Mouse (Mus musculus): Measurements from ENCODE around the gene Ntsr1. TPM values are rescaled to one million over a fixed set of nuclear protein-coding genes. Genes with fewer than 3 reads are reported as not detected.

Gene Ntsr1
- polyA plus RNA-seq, 1 experiment from 2014 or later, result 0.82 TPM

- no peaks in the 10 kb centered on the region for H3K36me3 ChIP-seq
- H3K9me3 ChIP-seq, result no peaks in the 10 kb centered on the region
- ATAC-seq (ENCODE audit: low FRiP score), result no peak
- no peak overlapping the region for H3K4me3 ChIP-seq
- WGBS, result 71% methylated on average over 4 of the region's 4 CpGs
- H3K9ac ChIP-seq, result no peak overlapping the region
- H3K4me1 ChIP-seq (replicated peaks), result peaks cover 35% of the 10 kb centered on the region
- no peak overlapping the region for H3K4me2 ChIP-seq
- H3K27ac ChIP-seq, result no peak overlapping the region
- H3K27me3 ChIP-seq, result peaks cover 13% of the 10 kb centered on the region; the same call in 1 of the 2 replicates
These were observed 33.5 kb downstream of the Ntsr1 start for GRCm38 (mm10) chr2:180533237-180533636.

GRCm38 (mm10) chr2:180543675-180544074 is 43.9 kb downstream of the Ntsr1 start:
- H3K9ac ChIP-seq, result no peak overlapping the region
- H3K27me3 ChIP-seq, result no peaks in the 10 kb centered on the region
- no peaks in the 10 kb centered on the region for H3K36me3 ChIP-seq
- H3K27ac ChIP-seq, result no peak overlapping the region
- H3K4me2 ChIP-seq, result no peak overlapping the region
- no peaks in the 10 kb centered on the region for H3K9me3 ChIP-seq
- no peak overlapping the region for H3K4me3 ChIP-seq
- peaks cover 14% of the 10 kb centered on the region for H3K4me1 ChIP-seq (replicated peaks)
- no peak for ATAC-seq (ENCODE audit: low FRiP score)
- 88% methylated on average over 2 of the region's 2 CpGs for WGBS

GRCm38 (mm10) chr2:180545046-180545445 is 45.3 kb downstream of the Ntsr1 start:
- H3K9me3 ChIP-seq, result no peaks in the 10 kb centered on the region
- H3K4me2 ChIP-seq, result no peak overlapping the region
- no peak overlapping the region for H3K9ac ChIP-seq
- 86% methylated on average over 18 of the region's 18 CpGs for WGBS
- H3K36me3 ChIP-seq, result no peaks in the 10 kb centered on the region
- H3K27me3 ChIP-seq, result no peaks in the 10 kb centered on the region
- H3K27ac ChIP-seq, result no peak overlapping the region
- H3K4me3 ChIP-seq, result no peak overlapping the region
- no peak for ATAC-seq (ENCODE audit: low FRiP score)
- peaks cover 14% of the 10 kb centered on the region for H3K4me1 ChIP-seq (replicated peaks)

- Histone ChIP-seq H3K4me2 (0 out of 2 replicates have a peak overlapping the region, but pooled peaks have one; percentile 20), H3K4me3 (no peak overlapping the region), H3K27me3 (no peaks in the 10 kb centered on the region), H3K27ac (peak overlapping the region; percentile 31; the same call in 1 of the 2 replicates), H3K9ac (peak overlapping the region; percentile 40; the same call in 1 of the 2 replicates), H3K36me3 (no peaks in the 10 kb centered on the region), H3K4me1 (replicated peaks) (peaks cover 14% of the 10 kb centered on the region), H3K9me3 (no peaks in the 10 kb centered on the region)
- ATAC-seq (ENCODE audit: low FRiP score), result peak; percentile 84
- WGBS, result 10% methylated on average over 8 of the region's 8 CpGs
These were observed 47.8 kb downstream of the Ntsr1 start for GRCm38 (mm10) chr2:180547384-180548106.

- Histone ChIP-seq H3K27me3 (no peaks in the 10 kb centered on the region), H3K4me3 (no peak overlapping the region), H3K9me3 (no peaks in the 10 kb centered on the region), H3K9ac (no peak overlapping the region), H3K36me3 (no peaks in the 10 kb centered on the region), H3K4me2 (no peak overlapping the region), H3K27ac (no peak overlapping the region), H3K4me1 (replicated peaks) (peaks cover 10% of the 10 kb centered on the region)
- 85% methylated on average over 3 of the region's 3 CpGs for whole genome bisulfite sequencing
- no peak for ATAC-seq (ENCODE audit: low FRiP score)
These were observed 52.6 kb downstream of the Ntsr1 start for GRCm38 (mm10) chr2:180552340-180552739.

GRCm38 (mm10) chr2:180555219-180555618 is 55.4 kb downstream of the Ntsr1 start:
- Histone ChIP-seq H3K9me3 (no peaks in the 10 kb centered on the region), H3K9ac (no peak overlapping the region), H3K36me3 (no peaks in the 10 kb centered on the region), H3K27ac (no peak overlapping the region), H3K4me1 (replicated peaks) (no peaks in the 10 kb centered on the region), H3K27me3 (no peaks in the 10 kb centered on the region), H3K4me3 (no peak overlapping the region), H3K4me2 (no peak overlapping the region)
- 53% methylated on average over 3 of the region's 3 CpGs for WGBS
- no peak for ATAC-seq (ENCODE audit: low FRiP score)

GRCm38 (mm10) chr2:180556470-180556869 is 56.7 kb downstream of the Ntsr1 start:
- no peak for ATAC-seq (ENCODE audit: low FRiP score)
- Histone ChIP-seq H3K9me3 (no peaks in the 10 kb centered on the region), H3K4me3 (no peak overlapping the region), H3K36me3 (no peaks in the 10 kb centered on the region), H3K4me2 (no peak overlapping the region), H3K27me3 (peaks cover 4% of the 10 kb centered on the region; the same call in 1 of the 2 replicates), H3K9ac (no peak overlapping the region), H3K4me1 (replicated peaks) (no peaks in the 10 kb centered on the region), H3K27ac (no peak overlapping the region)
- 91% methylated on average over 3 of the region's 3 CpGs for WGBS

- no peak overlapping the region for H3K9ac ChIP-seq
- peaks cover 17% of the 10 kb centered on the region for H3K4me1 ChIP-seq (replicated peaks)
- no peak overlapping the region for H3K4me2 ChIP-seq
- H3K27ac ChIP-seq, result no peak overlapping the region
- no peak overlapping the region for H3K4me3 ChIP-seq
- no peaks in the 10 kb centered on the region for H3K36me3 ChIP-seq
- ATAC-seq (ENCODE audit: low FRiP score), result no peak
- no peaks in the 10 kb centered on the region for H3K9me3 ChIP-seq
- H3K27me3 ChIP-seq, result peaks cover 9% of the 10 kb centered on the region; the same call in 1 of the 2 replicates
- 52% methylated on average over 5 of the region's 5 CpGs for WGBS
These were observed 60.5 kb downstream of the Ntsr1 start for GRCm38 (mm10) chr2:180560245-180560644.

GRCm38 (mm10) chr2:180562146-180562545 is 62.4 kb downstream of the Ntsr1 start:
- H3K27ac ChIP-seq, result no peak overlapping the region
- no peaks in the 10 kb centered on the region for H3K36me3 ChIP-seq
- ATAC-seq (ENCODE audit: low FRiP score), result no peak
- WGBS, result 63% methylated on average over 5 of the region's 5 CpGs
- H3K27me3 ChIP-seq, result peaks cover 12% of the 10 kb centered on the region; the same call in 1 of the 2 replicates
- no peak overlapping the region for H3K4me2 ChIP-seq
- H3K9ac ChIP-seq, result no peak overlapping the region
- no peaks in the 10 kb centered on the region for H3K9me3 ChIP-seq
- no peak overlapping the region for H3K4me3 ChIP-seq
- peaks cover 17% of the 10 kb centered on the region for H3K4me1 ChIP-seq (replicated peaks)

- WGBS, result 48% methylated on average over 6 of the region's 6 CpGs
- Histone ChIP-seq H3K4me1 (replicated peaks) (peaks cover 17% of the 10 kb centered on the region), H3K9me3 (no peaks in the 10 kb centered on the region), H3K36me3 (no peaks in the 10 kb centered on the region), H3K4me2 (no peak overlapping the region), H3K27me3 (peaks cover 15% of the 10 kb centered on the region), H3K4me3 (no peak overlapping the region), H3K27ac (no peak overlapping the region), H3K9ac (no peak overlapping the region)
- ATAC-seq (ENCODE audit: low FRiP score), result 0 out of 2 replicates have a peak, but pooled peaks have one; percentile 32
These were observed 63.5 kb downstream of the Ntsr1 start for GRCm38 (mm10) chr2:180563296-180563695.

- Histone ChIP-seq H3K4me1 (replicated peaks) (peaks cover 19% of the 10 kb centered on the region), H3K4me3 (no peak overlapping the region), H3K27ac (0 out of 2 replicates have a peak overlapping the region, but pooled peaks have one; percentile 30), H3K27me3 (peaks cover 19% of the 10 kb centered on the region), H3K9ac (no peak overlapping the region), H3K36me3 (no peaks in the 10 kb centered on the region), H3K9me3 (no peaks in the 10 kb centered on the region), H3K4me2 (no peak overlapping the region)
- WGBS, result 29% methylated on average over 5 of the region's 5 CpGs
- peak; percentile 69; the same call in 1 of the 2 replicates for ATAC-seq (ENCODE audit: low FRiP score)
These were observed 64.1 kb downstream of the Ntsr1 start for GRCm38 (mm10) chr2:180563841-180564240.

- no peak overlapping the region for H3K27ac ChIP-seq
- no peak for ATAC-seq (ENCODE audit: low FRiP score)
- H3K4me2 ChIP-seq, result no peak overlapping the region
- no peak overlapping the region for H3K4me3 ChIP-seq
- no peaks in the 10 kb centered on the region for H3K9me3 ChIP-seq
- peaks cover 16% of the 10 kb centered on the region for H3K27me3 ChIP-seq
- no peaks in the 10 kb centered on the region for H3K36me3 ChIP-seq
- no peak overlapping the region for H3K9ac ChIP-seq
- H3K4me1 ChIP-seq (replicated peaks), result peaks cover 29% of the 10 kb centered on the region
- 36% methylated on average over 13 of the region's 13 CpGs for WGBS
These were observed 66.6 kb downstream of the Ntsr1 start for GRCm38 (mm10) chr2:180566240-180566913.

Data from hindbrain, embryonic 13.5 days (tissue).